Mouse (Mus musculus) kidney, postnatal 0 days (tissue): Measurements from ENCODE around the gene Smim24. TPM values are rescaled to one million over a fixed set of nuclear protein-coding genes. Genes with fewer than 3 reads are reported as not detected.

Source experiments
- ATAC-seq: fragments of 200-750 bp; cut with Nextera tagmentation; replicated peaks from 2 replicates; pipeline ENCODE4 v1.8.0; 2017; ENCODE audit warnings: low read depth, moderate number of reproducible peaks, moderate TSS enrichment, moderate library complexity; ENCODE audit not compliant: low FRiP score
- DNase-seq: peaks from one replicate; pipeline ENCODE4 v3.0.0-alpha.2; 2016; ENCODE audit warnings: low spot score
- H3K27ac ChIP-seq: fragments of 300-500 bp; sonication (generic); 2 replicates; pipeline ENCODE4 v1.5.1; 2014; ENCODE audit warnings: mild to moderate bottlenecking
- H3K27me3 ChIP-seq: fragments of 300-500 bp; sonication (generic); 2 replicates; pipeline ENCODE4 v1.6.1; 2014; ENCODE audit warnings: low read length, mixed read lengths; ENCODE audit not compliant: insufficient read depth
- H3K36me3 ChIP-seq: fragments of 300-500 bp; sonication (generic); 2 replicates; pipeline ENCODE4 v1.6.1; 2014; ENCODE audit warnings: low read length, mixed read lengths; ENCODE audit not compliant: insufficient read depth
- H3K4me1 ChIP-seq: fragments of 300-500 bp; sonication (generic); replicated peaks from 2 replicates; pipeline ENCODE4 v1.6.1; 2014; ENCODE audit warnings: antibody characterized with exemption, low read length, mixed read lengths; ENCODE audit not compliant: insufficient read depth
- H3K4me2 ChIP-seq: fragments of 300-500 bp; sonication (generic); 2 replicates; pipeline ENCODE4 v1.6.1; 2014; ENCODE audit warnings: mild to moderate bottlenecking, low read length, moderate library complexity, mixed read lengths
- H3K4me3 ChIP-seq: fragments of 300-500 bp; sonication (generic); replicated peaks from 2 replicates; pipeline ENCODE4 v1.5.1; 2014; ENCODE audit warnings: low read depth, low read length
- H3K9ac ChIP-seq: fragments of 300-500 bp; sonication (generic); 2 replicates; pipeline ENCODE4 v1.6.1; 2014; ENCODE audit warnings: low read depth, low read length
- H3K9me3 ChIP-seq: fragments of 300-500 bp; sonication (generic); replicated peaks from 2 replicates; pipeline ENCODE4 v1.6.1; 2016; ENCODE audit warnings: low read length, inconsistent platforms, mixed read lengths
- CTCF ChIP-seq: IDR thresholded peaks from 2 replicates; pipeline ENCODE4 v1.5.1; 2016; ENCODE audit warnings: antibody characterized with exemption, low read depth, mild to moderate bottlenecking, moderate library complexity
- WGBS: fragments of 180-500 bp; shearing (Covaris S2); extraction: QIAGEN DNeasy Blood & Tissue Kit; methylation state at CpG from one replicate; pipeline ENCODE4 v1.1.7; 2014; 5-methylcytosine and 5-hydroxymethylcytosine counted together
- polyA plus RNA-seq: library from polyadenylated mRNA; unstranded; fragments of >200 nt; fragmentation: Nextera tagmentation; extraction: Ambion mirVana; gene quantifications from 2 replicates; pipeline ENCODE4 v1.2.1, GENCODE M21; 2015

Smim24 gene
- polyA plus RNA-seq, 1 experiment from 2014 or later = 62.4 TPM

- no peak overlapping the region for H3K9ac ChIP-seq
- no peaks in the 10 kb centered on the region for H3K27me3 ChIP-seq
- peak overlapping the region; percentile 87; the same call in 1 of the 2 replicates for H3K4me2 ChIP-seq
- H3K9me3 ChIP-seq = no peaks in the 10 kb centered on the region
- TF ChIP-seq CTCF = no peak
- H3K4me3 ChIP-seq = no peak overlapping the region
- ATAC-seq (no peak), DNase-seq (no peak)
- WGBS = 43% methylated on average over 2 of the region's 2 CpGs
- no peak overlapping the region for H3K27ac ChIP-seq
- no peaks in the 10 kb centered on the region for H3K36me3 ChIP-seq
- H3K4me1 ChIP-seq = peaks cover 31% of the 10 kb centered on the region
Observed at GRCm38 (mm10) chr10:81429092-81429491, 36.2 kb downstream of the Smim24 start.

GRCm38 (mm10) chr10:81429605-81430061 is 36.8 kb downstream of the Smim24 start:
- DNase-seq (peak; percentile 96), ATAC-seq (peak; percentile 19)
- Histone ChIP-seq H3K27ac (peak overlapping the region; percentile 97), H3K4me3 (peak overlapping the region; percentile 81), H3K9ac (peak overlapping the region; percentile 86), H3K36me3 (no peaks in the 10 kb centered on the region), H3K27me3 (no peaks in the 10 kb centered on the region), H3K4me2 (peak overlapping the region; percentile 87), H3K9me3 (no peaks in the 10 kb centered on the region), H3K4me1 (peaks cover 28% of the 10 kb centered on the region)
- peak; percentile 15; the same call in 1 of the 2 replicates for TF ChIP-seq CTCF
- 1% methylated on average over 20 of the region's 20 CpGs for WGBS

- Histone ChIP-seq H3K4me2 (peak overlapping the region; percentile 87), H3K4me1 (peaks cover 22% of the 10 kb centered on the region), H3K36me3 (no peaks in the 10 kb centered on the region), H3K9ac (peak overlapping the region; percentile 86), H3K9me3 (no peaks in the 10 kb centered on the region), H3K4me3 (peak overlapping the region; percentile 81), H3K27me3 (no peaks in the 10 kb centered on the region), H3K27ac (peak overlapping the region; percentile 97)
- ATAC-seq (0 out of 2 replicates have a peak, but pooled peaks have one; percentile 3), DNase-seq (peak; percentile 78)
- no peak for TF ChIP-seq CTCF
- under 1% methylated on average over 55 of the region's 89 CpGs for WGBS
Observed at GRCm38 (mm10) chr10:81430141-81430830, 37.4 kb downstream of the Smim24 start.

- Histone ChIP-seq H3K4me2 (peak overlapping the region; percentile 87), H3K4me3 (peak overlapping the region; percentile 81), H3K4me1 (peaks cover 16% of the 10 kb centered on the region; the same call in 1 of the 2 replicates), H3K9me3 (no peaks in the 10 kb centered on the region), H3K36me3 (no peaks in the 10 kb centered on the region), H3K9ac (peak overlapping the region; percentile 86), H3K27me3 (no peaks in the 10 kb centered on the region), H3K27ac (peak overlapping the region; percentile 97)
- WGBS = under 1% methylated on average over 57 of the region's 70 CpGs
- DNase-seq = no peak
- ATAC-seq = peak; percentile 4
- TF ChIP-seq CTCF = no peak
Observed at GRCm38 (mm10) chr10:81430831-81431525, 38.1 kb downstream of the Smim24 start.

DNA sequence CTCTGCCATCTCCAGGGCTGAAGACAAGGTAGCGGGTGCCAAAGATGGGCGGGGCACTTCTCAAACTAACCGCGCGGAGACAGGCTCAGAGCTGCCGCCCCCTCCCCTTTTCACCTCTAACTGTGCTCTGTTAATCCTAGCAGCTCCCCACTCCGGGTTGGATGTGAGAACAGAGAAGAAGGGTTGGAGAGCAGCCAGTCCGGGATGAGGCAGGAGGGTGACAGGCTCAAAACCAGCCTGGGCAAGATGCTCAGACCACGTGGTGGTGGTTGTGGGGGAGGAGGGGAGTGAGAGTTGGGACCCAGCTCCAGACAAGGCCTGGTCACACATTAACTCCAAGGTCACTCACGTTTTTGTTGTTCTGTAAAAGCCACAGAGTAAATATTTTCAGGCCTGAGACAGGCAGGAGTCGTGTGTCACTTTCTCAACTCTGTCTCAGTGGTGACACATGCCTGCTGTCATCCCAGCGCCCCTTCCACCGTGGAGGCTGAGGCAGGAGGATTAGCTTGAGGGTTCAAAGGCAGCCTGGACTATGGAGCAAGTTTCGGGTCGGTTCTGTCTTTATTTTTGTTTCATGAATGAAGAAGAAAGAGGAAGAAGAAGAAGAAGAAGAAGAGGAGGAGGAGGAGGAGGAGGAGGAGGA is 38.8 kb downstream of the Smim24 start:
- peak overlapping the region; percentile 97 for H3K27ac ChIP-seq
- H3K4me1 ChIP-seq = peaks cover 16% of the 10 kb centered on the region; the same call in 1 of the 2 replicates
- 22% methylated on average over 15 of the region's 15 CpGs for WGBS

More for the DNA sequence above, 38.8 kb downstream of the Smim24 start:
- peak; percentile 56 for DNase-seq
- peak; percentile 22 for ATAC-seq
- no peaks in the 10 kb centered on the region for H3K9me3 ChIP-seq
- H3K36me3 ChIP-seq = no peaks in the 10 kb centered on the region
- H3K4me2 ChIP-seq = peak overlapping the region; percentile 87
- no peaks in the 10 kb centered on the region for H3K27me3 ChIP-seq
- H3K4me3 ChIP-seq = no peak overlapping the region
- no peak overlapping the region for H3K9ac ChIP-seq
- no peak for TF ChIP-seq CTCF
